Mouse (Mus musculus): Measurements from ENCODE around the gene Zfp638.

Zfp638 gene

GRCm38 (mm10) chr6:83893584-83893983 lies 26.7 kb downstream of the Zfp638 start:
- H3K4me1 ChIP-seq (replicated peaks; ENCODE audit: low read depth, low read length): peaks cover 65% of the 10 kb centered on the region
- peaks cover 10% of the 10 kb centered on the region for H3K36me3 ChIP-seq (ENCODE audit: insufficient read depth, low read length)
- H3K4me3 ChIP-seq (replicated peaks; ENCODE audit: low read length): peak overlapping the region; percentile 24; the same call in 1 of the 2 replicates
- no peaks in the 10 kb centered on the region for H3K27me3 ChIP-seq (ENCODE audit: insufficient read depth, low read length)
- peak; percentile 84; the same call in 1 of the 2 replicates for TF ChIP-seq NANOG (IDR thresholded peaks at IDR 0.05; ENCODE audit: borderline replicate concordance, low read length)
- TF ChIP-seq POU5F1 (IDR thresholded peaks at IDR 0.05; ENCODE audit: borderline replicate concordance, low read length): no peak; the same call in none of the 2 replicates
- peaks cover 9% of the 10 kb centered on the region for H3K9me3 ChIP-seq (ENCODE audit: low read length)

- Histone ChIP-seq H3K27me3 (ENCODE audit: insufficient read depth, low read length) (no peaks in the 10 kb centered on the region), H3K4me1 (replicated peaks; ENCODE audit: low read depth, low read length) (peaks cover 22% of the 10 kb centered on the region), H3K4me3 (replicated peaks; ENCODE audit: low read length) (no peak overlapping the region), H3K36me3 (ENCODE audit: insufficient read depth, low read length) (peaks cover 2% of the 10 kb centered on the region; the same call in 1 of the 2 replicates), H3K9me3 (ENCODE audit: low read length) (peaks cover 9% of the 10 kb centered on the region)
- TF ChIP-seq POU5F1 (IDR thresholded peaks at IDR 0.05; ENCODE audit: borderline replicate concordance, low read length) (no peak), CTCF (conservative IDR thresholded peaks at IDR 0.05; ENCODE audit: low read length) (no peak), NANOG (IDR thresholded peaks at IDR 0.05; ENCODE audit: borderline replicate concordance, low read length) (no peak)
These were observed 32.2 kb downstream of the Zfp638 start for GRCm38 (mm10) chr6:83899142-83899541.

GRCm38 (mm10) chr6:83905276-83905675 lies 38.4 kb downstream of the Zfp638 start:
- Histone ChIP-seq H3K36me3 (ENCODE audit: insufficient read depth, low read length) (no peaks in the 10 kb centered on the region), H3K4me3 (replicated peaks; ENCODE audit: low read length) (no peak overlapping the region), H3K4me1 (replicated peaks; ENCODE audit: low read depth, low read length) (peaks cover 25% of the 10 kb centered on the region), H3K27me3 (ENCODE audit: insufficient read depth, low read length) (no peaks in the 10 kb centered on the region), H3K9me3 (ENCODE audit: low read length) (no peaks in the 10 kb centered on the region)
- TF ChIP-seq POU5F1 (IDR thresholded peaks at IDR 0.05; ENCODE audit: borderline replicate concordance, low read length) (no peak), CTCF (conservative IDR thresholded peaks at IDR 0.05; ENCODE audit: low read length) (no peak), NANOG (IDR thresholded peaks at IDR 0.05; ENCODE audit: borderline replicate concordance, low read length) (no peak)

GRCm38 (mm10) chr6:83906659-83907058 lies 39.8 kb downstream of the Zfp638 start:
- H3K9me3 ChIP-seq (ENCODE audit: low read length): no peaks in the 10 kb centered on the region
- no peak overlapping the region for H3K4me3 ChIP-seq (replicated peaks; ENCODE audit: low read length)
- no peaks in the 10 kb centered on the region for H3K27me3 ChIP-seq (ENCODE audit: insufficient read depth, low read length)
- no peak for TF ChIP-seq NANOG (IDR thresholded peaks at IDR 0.05; ENCODE audit: borderline replicate concordance, low read length)
- no peak for TF ChIP-seq CTCF (conservative IDR thresholded peaks at IDR 0.05; ENCODE audit: low read length)
- no peak for TF ChIP-seq POU5F1 (IDR thresholded peaks at IDR 0.05; ENCODE audit: borderline replicate concordance, low read length)
- peaks cover 25% of the 10 kb centered on the region for H3K4me1 ChIP-seq (replicated peaks; ENCODE audit: low read depth, low read length)
- no peaks in the 10 kb centered on the region for H3K36me3 ChIP-seq (ENCODE audit: insufficient read depth, low read length)

- no peaks in the 10 kb centered on the region for H3K9me3 ChIP-seq (ENCODE audit: low read length)
- no peak for TF ChIP-seq POU5F1 (IDR thresholded peaks at IDR 0.05; ENCODE audit: borderline replicate concordance, low read length)
- no peak for TF ChIP-seq NANOG (IDR thresholded peaks at IDR 0.05; ENCODE audit: borderline replicate concordance, low read length)
- no peak for TF ChIP-seq CTCF (conservative IDR thresholded peaks at IDR 0.05; ENCODE audit: low read length)
- H3K27me3 ChIP-seq (ENCODE audit: insufficient read depth, low read length): no peaks in the 10 kb centered on the region
These were observed 41.5 kb downstream of the Zfp638 start for GRCm38 (mm10) chr6:83908386-83908785.

GRCm38 (mm10) chr6:83913710-83914109 lies 46.8 kb downstream of the Zfp638 start:
- Histone ChIP-seq H3K36me3 (ENCODE audit: insufficient read depth, low read length) (no peaks in the 10 kb centered on the region), H3K27me3 (ENCODE audit: insufficient read depth, low read length) (no peaks in the 10 kb centered on the region), H3K4me3 (replicated peaks; ENCODE audit: low read length) (no peak overlapping the region), H3K9me3 (ENCODE audit: low read length) (no peaks in the 10 kb centered on the region), H3K4me1 (replicated peaks; ENCODE audit: low read depth, low read length) (peaks cover 31% of the 10 kb centered on the region)
- TF ChIP-seq POU5F1 (IDR thresholded peaks at IDR 0.05; ENCODE audit: borderline replicate concordance, low read length) (no peak), NANOG (IDR thresholded peaks at IDR 0.05; ENCODE audit: borderline replicate concordance, low read length) (no peak), CTCF (conservative IDR thresholded peaks at IDR 0.05; ENCODE audit: low read length) (no peak)

More at GRCm38 (mm10) chr6:83908386-83908785, 41.5 kb downstream of the Zfp638 start:
- peaks cover 25% of the 10 kb centered on the region for H3K4me1 ChIP-seq (replicated peaks; ENCODE audit: low read depth, low read length)
- no peaks in the 10 kb centered on the region for H3K36me3 ChIP-seq (ENCODE audit: insufficient read depth, low read length)
- H3K4me3 ChIP-seq (replicated peaks; ENCODE audit: low read length): no peak overlapping the region

- Histone ChIP-seq H3K36me3 (ENCODE audit: insufficient read depth, low read length) (no peaks in the 10 kb centered on the region), H3K4me1 (replicated peaks; ENCODE audit: low read depth, low read length) (peaks cover 35% of the 10 kb centered on the region), H3K27me3 (ENCODE audit: insufficient read depth, low read length) (no peaks in the 10 kb centered on the region), H3K9me3 (ENCODE audit: low read length) (no peaks in the 10 kb centered on the region), H3K4me3 (replicated peaks; ENCODE audit: low read length) (peak overlapping the region; percentile 97)
- TF ChIP-seq CTCF (conservative IDR thresholded peaks at IDR 0.05; ENCODE audit: low read length) (peak; percentile 87), POU5F1 (IDR thresholded peaks at IDR 0.05; ENCODE audit: borderline replicate concordance, low read length) (no peak)
These were observed 47.3 kb downstream of the Zfp638 start for GRCm38 (mm10) chr6:83914183-83914719.

GRCm38 (mm10) chr6:83914720-83915271 lies 47.9 kb downstream of the Zfp638 start:
- Histone ChIP-seq H3K4me3 (replicated peaks; ENCODE audit: low read length) (peak overlapping the region; percentile 97), H3K27me3 (ENCODE audit: insufficient read depth, low read length) (no peaks in the 10 kb centered on the region), H3K4me1 (replicated peaks; ENCODE audit: low read depth, low read length) (peaks cover 37% of the 10 kb centered on the region), H3K9me3 (ENCODE audit: low read length) (no peaks in the 10 kb centered on the region), H3K36me3 (ENCODE audit: insufficient read depth, low read length) (no peaks in the 10 kb centered on the region)
- TF ChIP-seq NANOG (IDR thresholded peaks at IDR 0.05; ENCODE audit: borderline replicate concordance, low read length) (no peak), POU5F1 (IDR thresholded peaks at IDR 0.05; ENCODE audit: borderline replicate concordance, low read length) (no peak), CTCF (conservative IDR thresholded peaks at IDR 0.05; ENCODE audit: low read length) (no peak)

- Histone ChIP-seq H3K4me3 (replicated peaks; ENCODE audit: low read length) (no peak overlapping the region), H3K4me1 (replicated peaks; ENCODE audit: low read depth, low read length) (peaks cover 35% of the 10 kb centered on the region)
These were observed 60.5 kb downstream of the Zfp638 start for GRCm38 (mm10) chr6:83927418-83927817.

More at GRCm38 (mm10) chr6:83927418-83927817, 60.5 kb downstream of the Zfp638 start:
- no peak for TF ChIP-seq POU5F1 (IDR thresholded peaks at IDR 0.05; ENCODE audit: borderline replicate concordance, low read length)
- TF ChIP-seq CTCF (conservative IDR thresholded peaks at IDR 0.05; ENCODE audit: low read length): no peak
- TF ChIP-seq NANOG (IDR thresholded peaks at IDR 0.05; ENCODE audit: borderline replicate concordance, low read length): no peak
- no peaks in the 10 kb centered on the region for H3K9me3 ChIP-seq (ENCODE audit: low read length)
- peaks cover 28% of the 10 kb centered on the region for H3K36me3 ChIP-seq (ENCODE audit: insufficient read depth, low read length)
- no peaks in the 10 kb centered on the region for H3K27me3 ChIP-seq (ENCODE audit: insufficient read depth, low read length)

All from E14TG2a.4 (cell line).